Mouse (Mus musculus): ENCODE data around the gene Pcdh9.

GRCm38 (mm10) chr14:93374181-93374580, 516.3 kb downstream of the Pcdh9 start:
- TF ChIP-seq CTCF (IDR thresholded peaks at IDR 0.05), result no peak
- TF ChIP-seq POLR2A (IDR thresholded peaks at IDR 0.05; ENCODE audit: insufficient read depth, low read depth, low read length), result no peak

All from heart, adult 2 months (tissue).